Mouse (Mus musculus): ENCODE data around the gene Abca5. TPM values are rescaled to one million over a fixed set of nuclear protein-coding genes. Genes with fewer than 3 reads are reported as not detected.

Abca5 gene
- polyA plus RNA-seq (2017; shearing (Covaris generic)) = 0.98 TPM

GRCm38 (mm10) chr11:110337289-110338245 is at the start of gene Abca5:
Abca5 (minus strand) TSS chr11:110337716.

GRCm38 (mm10) chr11:110251534-110251933 is 86.0 kb downstream of the Abca5 start, which contains the start of gene Abca6:
Abca6 (minus strand) TSS chr11:110251776.

Other genes starting within 250 kb of the Abca5 start
- not detected for gene Abca8a, start 241.7 kb downstream of the Abca5 start, polyA plus RNA-seq (2017; shearing (Covaris generic))
- 0.07 TPM for gene Abca9, start 169.5 kb downstream of the Abca5 start, polyA plus RNA-seq (2017; shearing (Covaris generic))
- not detected for gene Abca6, start 85.9 kb downstream of the Abca5 start, polyA plus RNA-seq (2017; shearing (Covaris generic))
- 11.5 TPM for gene Map2k6, start 61.4 kb upstream of the Abca5 start, polyA plus RNA-seq (2017; shearing (Covaris generic))

All from CD4-positive, CD25-positive, alpha-beta regulatory T cell (primary cell).